Mouse (Mus musculus): ENCODE results near the gene Tmem59l. TPM values are rescaled to one million over a fixed set of nuclear protein-coding genes. Genes with fewer than 3 reads are reported as not detected.

The Tmem59l gene
- total and polyA plus RNA-seq, 2 experiments from 2014 or later, result 115 to 150 TPM

DNA sequence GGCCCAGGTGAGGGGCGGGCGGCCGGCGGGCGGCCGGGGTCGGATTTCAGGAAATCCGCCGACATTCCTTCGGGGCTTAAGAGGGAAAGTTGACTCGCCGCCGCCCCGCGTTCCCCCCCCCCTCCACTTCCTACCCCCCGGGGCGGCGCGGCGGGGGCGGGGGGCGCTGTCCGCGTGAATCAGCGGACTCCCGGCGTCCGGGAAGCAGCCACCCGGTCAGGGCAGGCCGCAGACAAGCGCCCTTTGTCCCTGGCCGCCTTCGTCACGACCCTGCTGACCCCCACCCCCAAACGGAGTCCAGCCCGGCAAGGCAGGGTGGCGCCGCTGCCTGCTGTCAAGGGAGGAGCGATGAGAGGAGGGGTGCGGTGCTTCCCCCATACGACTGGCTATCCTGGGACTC, 2.4 kb upstream of the Tmem59l start:
- ATAC-seq, result no peak
- DNase-seq, result no peak
- Histone ChIP-seq H3K36me3 (ENCODE audit: insufficient read depth) (0 out of 2 replicates have a peak, but pooled peaks cover 7% of the 10 kb centered on the region), H3K9me3 (ENCODE audit: low read length) (no peaks in the 10 kb centered on the region), H3K27ac (ENCODE audit: low read depth, low read length) (no peak overlapping the region), H3K9ac (no peak overlapping the region), H3K4me1 (ENCODE audit: insufficient read depth) (peaks cover 7% of the 10 kb centered on the region), H3K27me3 (ENCODE audit: insufficient read depth, low read length) (peaks cover 65% of the 10 kb centered on the region), H3K4me3 (ENCODE audit: low read depth, low read length) (0 out of 2 replicates have a peak overlapping the region, but pooled peaks have one; percentile 4), H3K4me2 (ENCODE audit: low read depth) (peak overlapping the region; percentile 9; the same call in 1 of the 2 replicates)
- TF ChIP-seq CTCF (IDR thresholded peaks at IDR 0.05; ENCODE audit: low read depth), result no peak
- WGBS, result under 1% methylated on average over 40 of the region's 41 CpGs

DNA sequence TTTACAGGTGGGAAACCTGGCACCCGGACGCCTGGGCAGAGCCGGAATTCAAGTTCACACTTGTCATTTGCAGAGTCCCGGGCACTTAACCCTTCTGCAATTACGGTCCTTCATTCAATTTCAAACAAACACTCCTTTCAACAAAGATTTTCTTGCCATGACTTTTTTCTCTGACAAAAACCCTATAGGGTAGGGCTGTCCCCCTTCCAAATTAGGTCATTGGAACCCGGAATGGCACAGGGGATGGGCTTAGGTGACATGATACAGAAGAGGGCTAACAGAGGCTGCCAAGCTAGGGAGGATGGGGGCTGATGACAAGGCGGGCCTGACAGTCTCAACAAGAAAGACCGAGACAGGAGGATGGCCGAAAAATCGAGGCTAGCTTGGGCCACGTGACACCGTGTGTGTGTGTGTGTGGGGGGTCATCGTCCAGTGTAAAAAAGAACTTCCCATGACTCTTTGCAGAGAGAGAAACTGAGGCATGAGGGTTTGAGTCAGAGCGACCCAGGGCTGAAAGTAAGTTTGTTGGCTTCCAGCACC, 1.8 kb upstream of the Tmem59l start:
- Histone ChIP-seq H3K4me2 (ENCODE audit: low read depth) (peak overlapping the region; percentile 9; the same call in 1 of the 2 replicates), H3K27ac (ENCODE audit: low read depth, low read length) (no peak overlapping the region), H3K4me3 (ENCODE audit: low read depth, low read length) (peak overlapping the region; percentile 18; the same call in 1 of the 2 replicates), H3K9me3 (ENCODE audit: low read length) (no peaks in the 10 kb centered on the region), H3K36me3 (ENCODE audit: insufficient read depth) (peaks cover 11% of the 10 kb centered on the region; the same call in 1 of the 2 replicates), H3K4me1 (ENCODE audit: insufficient read depth) (peaks cover 7% of the 10 kb centered on the region), H3K9ac (no peak overlapping the region), H3K27me3 (ENCODE audit: insufficient read depth, low read length) (peaks cover 59% of the 10 kb centered on the region)
- 2% methylated on average over 14 of the region's 14 CpGs for WGBS
- ATAC-seq (no peak), DNase-seq (no peak)
- TF ChIP-seq CTCF (IDR thresholded peaks at IDR 0.05; ENCODE audit: low read depth), result no peak

DNA sequence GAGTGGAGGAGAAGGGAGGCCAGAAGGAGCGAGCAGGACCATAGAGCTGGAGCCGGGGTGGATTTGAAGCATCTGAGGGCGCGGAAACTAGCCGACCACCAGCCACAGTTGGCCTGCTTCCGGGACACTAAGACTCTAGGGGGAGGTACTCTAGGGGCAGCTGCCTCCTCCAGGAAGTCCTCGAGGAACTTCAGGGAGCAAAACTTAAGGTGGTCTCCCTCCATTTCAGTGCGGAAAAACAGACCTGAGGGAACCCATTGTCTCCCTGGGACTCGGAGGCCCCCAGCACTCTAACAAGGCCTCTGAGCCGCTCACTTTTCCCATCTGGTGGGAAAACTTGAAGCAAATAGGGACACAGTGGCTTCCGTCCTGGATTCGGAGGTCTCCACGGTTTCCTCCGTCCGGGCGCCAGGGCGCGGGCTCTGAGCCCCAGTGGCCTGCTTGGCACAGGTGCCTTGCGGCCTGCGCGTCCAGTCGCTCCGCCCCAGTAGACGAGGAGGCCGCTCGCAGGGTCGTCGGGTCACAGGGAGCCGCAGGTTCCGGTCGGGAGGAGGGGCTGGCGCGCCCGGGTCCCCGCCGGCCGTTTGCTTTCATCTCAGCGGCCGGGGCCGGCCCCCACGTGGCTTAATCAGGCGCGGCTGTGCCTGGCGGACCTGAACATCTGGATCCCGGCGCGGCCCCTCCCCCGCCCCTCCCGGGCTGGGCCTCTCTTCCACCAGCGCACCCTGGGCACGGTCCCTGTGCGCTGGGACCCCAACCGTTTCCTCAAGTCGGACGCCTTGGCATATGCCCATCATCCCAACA, 1.0 kb upstream of the Tmem59l start:
- no peak for TF ChIP-seq CTCF (IDR thresholded peaks at IDR 0.05; ENCODE audit: low read depth)
- Histone ChIP-seq H3K4me2 (ENCODE audit: low read depth) (peak overlapping the region; percentile 80), H3K9me3 (ENCODE audit: low read length) (no peaks in the 10 kb centered on the region), H3K27ac (ENCODE audit: low read depth, low read length) (no peak overlapping the region), H3K4me1 (ENCODE audit: insufficient read depth) (no peaks in the 10 kb centered on the region; the same call in 1 of the 2 replicates), H3K4me3 (ENCODE audit: low read depth, low read length) (peak overlapping the region; percentile 18), H3K36me3 (ENCODE audit: insufficient read depth) (peaks cover 15% of the 10 kb centered on the region; the same call in 1 of the 2 replicates), H3K9ac (no peak overlapping the region), H3K27me3 (ENCODE audit: insufficient read depth, low read length) (peaks cover 52% of the 10 kb centered on the region)
- WGBS, result 9% methylated on average over 54 of the region's 55 CpGs
- ATAC-seq (no peak), DNase-seq (no peak)

GRCm38 (mm10) chr8:70486191-70486681, 922 bp downstream of the Tmem59l start:
- DNase-seq (no peak), ATAC-seq (0 out of 2 replicates have a peak, but pooled peaks have one; percentile 0)
- no peak for TF ChIP-seq CTCF (IDR thresholded peaks at IDR 0.05; ENCODE audit: low read depth)
- Histone ChIP-seq H3K4me3 (ENCODE audit: low read depth, low read length) (peak overlapping the region; percentile 61; the same call in 1 of the 2 replicates), H3K27me3 (ENCODE audit: insufficient read depth, low read length) (peaks cover 35% of the 10 kb centered on the region), H3K4me1 (ENCODE audit: insufficient read depth) (no peaks in the 10 kb centered on the region), H3K9me3 (ENCODE audit: low read length) (no peaks in the 10 kb centered on the region), H3K36me3 (ENCODE audit: insufficient read depth) (peaks cover 15% of the 10 kb centered on the region; the same call in 1 of the 2 replicates), H3K9ac (peak overlapping the region; percentile 85), H3K4me2 (ENCODE audit: low read depth) (peak overlapping the region; percentile 80), H3K27ac (ENCODE audit: low read depth, low read length) (no peak overlapping the region)
- 47% methylated on average over 7 of the region's 7 CpGs for WGBS

- Histone ChIP-seq H3K27ac (ENCODE audit: low read depth, low read length) (no peak overlapping the region), H3K4me3 (ENCODE audit: low read depth, low read length) (no peak overlapping the region), H3K4me1 (ENCODE audit: insufficient read depth) (no peaks in the 10 kb centered on the region), H3K4me2 (ENCODE audit: low read depth) (no peak overlapping the region), H3K9me3 (ENCODE audit: low read length) (no peaks in the 10 kb centered on the region), H3K9ac (no peak overlapping the region), H3K27me3 (ENCODE audit: insufficient read depth, low read length) (peaks cover 3% of the 10 kb centered on the region), H3K36me3 (ENCODE audit: insufficient read depth) (peaks cover 15% of the 10 kb centered on the region; the same call in 1 of the 2 replicates)
- WGBS, result 73% methylated on average over 2 of the region's 2 CpGs
- ATAC-seq (no peak), DNase-seq (no peak)
- TF ChIP-seq CTCF (IDR thresholded peaks at IDR 0.05; ENCODE audit: low read depth), result no peak
These were observed 4.2 kb downstream of the Tmem59l start for GRCm38 (mm10) chr8:70482943-70483342.

GRCm38 (mm10) chr8:70481908-70482307, 5.2 kb downstream of the Tmem59l start:
- WGBS, result 70% methylated on average over 3 of the region's 3 CpGs
- Histone ChIP-seq H3K27ac (ENCODE audit: low read depth, low read length) (no peak overlapping the region), H3K4me1 (ENCODE audit: insufficient read depth) (peaks cover 6% of the 10 kb centered on the region; the same call in 1 of the 2 replicates), H3K27me3 (ENCODE audit: insufficient read depth, low read length) (no peaks in the 10 kb centered on the region; the same call in 1 of the 2 replicates), H3K4me2 (ENCODE audit: low read depth) (no peak overlapping the region), H3K4me3 (ENCODE audit: low read depth, low read length) (no peak overlapping the region), H3K9me3 (ENCODE audit: low read length) (no peaks in the 10 kb centered on the region), H3K36me3 (ENCODE audit: insufficient read depth) (peaks cover 15% of the 10 kb centered on the region; the same call in 1 of the 2 replicates), H3K9ac (no peak overlapping the region)
- no peak for TF ChIP-seq CTCF (IDR thresholded peaks at IDR 0.05; ENCODE audit: low read depth)
- DNase-seq (peak; percentile 45), ATAC-seq (peak; percentile 50)

Measured in forebrain, postnatal 0 days (tissue).